Mouse (Mus musculus): ENCODE data around the gene Pilra. TPM values are rescaled to one million over a fixed set of nuclear protein-coding genes. Genes with fewer than 3 reads are reported as not detected.
"Not testable (repeated sequence)": the region's sequence is repeated elsewhere in the genome, so short reads cannot be mapped to it uniquely, and the experiment has no call there.

Gene Pilra
- polyA plus RNA-seq (2015; fragmentation: Nextera tagmentation; extraction: Ambion mirVana) = 2.8 and 4.2 TPM in 2 replicates

GRCm38 (mm10) chr5:137835966-137836520 is at the start of gene Pilra:
Pilra (minus strand) TSS chr5:137836281.
- not testable (repeated sequence) for ATAC-seq

GRCm38 (mm10) chr5:137883345-137883744 is 47.3 kb upstream of the Pilra start:
- Histone ChIP-seq H3K36me3 (ENCODE audit: control insufficient read depth, insufficient read depth, low read length) (no peaks in the 10 kb centered on the region), H3K4me2 (ENCODE audit: low read depth, low read length) (no peak overlapping the region), H3K4me3 (ENCODE audit: low read length) (no peak overlapping the region), H3K4me1 (ENCODE audit: control insufficient read depth, insufficient read depth, low read length) (no peaks in the 10 kb centered on the region), H3K9ac (ENCODE audit: low read depth, low read length) (no peak overlapping the region), H3K9me3 (ENCODE audit: control insufficient read depth, low read length) (no peaks in the 10 kb centered on the region), H3K27me3 (replicated peaks; ENCODE audit: control insufficient read depth, insufficient read depth, low read length) (no peaks in the 10 kb centered on the region), H3K27ac (ENCODE audit: low read length) (no peak overlapping the region)
- ATAC-seq = no peak
- 73% methylated on average over 3 of the region's 3 CpGs for WGBS

More at GRCm38 (mm10) chr5:137835966-137836520, at the start of gene Pilra:
- not testable (repeated sequence) for H3K4me2 ChIP-seq (ENCODE audit: low read depth, low read length); H3K9ac ChIP-seq (ENCODE audit: low read depth, low read length); H3K4me3 ChIP-seq (ENCODE audit: low read length); H3K27ac ChIP-seq (ENCODE audit: low read length); H3K4me1 ChIP-seq (ENCODE audit: control insufficient read depth, insufficient read depth, low read length); H3K36me3 ChIP-seq (ENCODE audit: control insufficient read depth, insufficient read depth, low read length); H3K9me3 ChIP-seq (ENCODE audit: control insufficient read depth, low read length); H3K27me3 ChIP-seq (replicated peaks; ENCODE audit: control insufficient read depth, insufficient read depth, low read length)
- WGBS = 59% methylated on average over 2 of the region's 2 CpGs

GRCm38 (mm10) chr5:137882922-137883321 is 46.8 kb upstream of the Pilra start:
- H3K4me1 ChIP-seq (ENCODE audit: control insufficient read depth, insufficient read depth, low read length) = no peaks in the 10 kb centered on the region
- H3K4me2 ChIP-seq (ENCODE audit: low read depth, low read length) = no peak overlapping the region
- no peak for ATAC-seq
- no peaks in the 10 kb centered on the region for H3K9me3 ChIP-seq (ENCODE audit: control insufficient read depth, low read length)
- H3K4me3 ChIP-seq (ENCODE audit: low read length) = no peak overlapping the region
- WGBS = 81% methylated on average over 4 of the region's 4 CpGs
- no peak overlapping the region for H3K27ac ChIP-seq (ENCODE audit: low read length)
- H3K9ac ChIP-seq (ENCODE audit: low read depth, low read length) = no peak overlapping the region
- no peaks in the 10 kb centered on the region for H3K36me3 ChIP-seq (ENCODE audit: control insufficient read depth, insufficient read depth, low read length)
- no peaks in the 10 kb centered on the region for H3K27me3 ChIP-seq (replicated peaks; ENCODE audit: control insufficient read depth, insufficient read depth, low read length)

- Histone ChIP-seq H3K27me3 (replicated peaks; ENCODE audit: control insufficient read depth, insufficient read depth, low read length) (no peaks in the 10 kb centered on the region), H3K4me2 (ENCODE audit: low read depth, low read length) (no peak overlapping the region), H3K36me3 (ENCODE audit: control insufficient read depth, insufficient read depth, low read length) (no peaks in the 10 kb centered on the region), H3K4me1 (ENCODE audit: control insufficient read depth, insufficient read depth, low read length) (no peaks in the 10 kb centered on the region), H3K4me3 (ENCODE audit: low read length) (no peak overlapping the region), H3K9ac (ENCODE audit: low read depth, low read length) (no peak overlapping the region), H3K9me3 (ENCODE audit: control insufficient read depth, low read length) (no peaks in the 10 kb centered on the region), H3K27ac (ENCODE audit: low read length) (no peak overlapping the region)
- WGBS = 50% methylated on average over 2 of the region's 2 CpGs
- no peak for ATAC-seq
Measured at GRCm38 (mm10) chr5:137877860-137878259, 41.8 kb upstream of the Pilra start.

GRCm38 (mm10) chr5:137875054-137875453 is 39.0 kb upstream of the Pilra start:
- H3K9me3 ChIP-seq (ENCODE audit: control insufficient read depth, low read length) = no peaks in the 10 kb centered on the region
- no peak overlapping the region for H3K9ac ChIP-seq (ENCODE audit: low read depth, low read length)
- H3K36me3 ChIP-seq (ENCODE audit: control insufficient read depth, insufficient read depth, low read length) = no peaks in the 10 kb centered on the region
- 89% methylated on average over 2 of the region's 2 CpGs for WGBS
- H3K4me2 ChIP-seq (ENCODE audit: low read depth, low read length) = no peak overlapping the region
- no peaks in the 10 kb centered on the region for H3K4me1 ChIP-seq (ENCODE audit: control insufficient read depth, insufficient read depth, low read length)
- H3K27me3 ChIP-seq (replicated peaks; ENCODE audit: control insufficient read depth, insufficient read depth, low read length) = no peaks in the 10 kb centered on the region
- ATAC-seq = no peak
- no peak overlapping the region for H3K4me3 ChIP-seq (ENCODE audit: low read length)
- H3K27ac ChIP-seq (ENCODE audit: low read length) = no peak overlapping the region

GRCm38 (mm10) chr5:137872381-137872702 is 36.3 kb upstream of the Pilra start:
- 58% methylated on average over 1 of the region's 1 CpGs for WGBS
- H3K36me3 ChIP-seq (ENCODE audit: control insufficient read depth, insufficient read depth, low read length); H3K4me2 ChIP-seq (ENCODE audit: low read depth, low read length); H3K27ac ChIP-seq (ENCODE audit: low read length); H3K4me1 ChIP-seq (ENCODE audit: control insufficient read depth, insufficient read depth, low read length); H3K27me3 ChIP-seq (replicated peaks; ENCODE audit: control insufficient read depth, insufficient read depth, low read length); H3K4me3 ChIP-seq (ENCODE audit: low read length); H3K9ac ChIP-seq (ENCODE audit: low read depth, low read length); H3K9me3 ChIP-seq (ENCODE audit: control insufficient read depth, low read length); ATAC-seq: not testable (repeated sequence)

- H3K36me3 ChIP-seq (ENCODE audit: control insufficient read depth, insufficient read depth, low read length); H3K4me3 ChIP-seq (ENCODE audit: low read length); ATAC-seq; H3K9me3 ChIP-seq (ENCODE audit: control insufficient read depth, low read length); H3K27me3 ChIP-seq (replicated peaks; ENCODE audit: control insufficient read depth, insufficient read depth, low read length); H3K9ac ChIP-seq (ENCODE audit: low read depth, low read length); H3K4me2 ChIP-seq (ENCODE audit: low read depth, low read length); H3K27ac ChIP-seq (ENCODE audit: low read length); H3K4me1 ChIP-seq (ENCODE audit: control insufficient read depth, insufficient read depth, low read length): not testable (repeated sequence)
- WGBS = 69% methylated on average over 3 of the region's 3 CpGs
Measured at GRCm38 (mm10) chr5:137871644-137872380, 35.7 kb upstream of the Pilra start, which contains the start of gene Pilrb2. Pilrb2 (minus strand) TSS chr5:137871815.

GRCm38 (mm10) chr5:137868600-137868999 is 32.5 kb upstream of the Pilra start:
- not testable (repeated sequence) for H3K9ac ChIP-seq (ENCODE audit: low read depth, low read length); ATAC-seq; H3K9me3 ChIP-seq (ENCODE audit: control insufficient read depth, low read length); H3K27me3 ChIP-seq (replicated peaks; ENCODE audit: control insufficient read depth, insufficient read depth, low read length); H3K4me3 ChIP-seq (ENCODE audit: low read length); H3K27ac ChIP-seq (ENCODE audit: low read length); H3K4me1 ChIP-seq (ENCODE audit: control insufficient read depth, insufficient read depth, low read length); H3K36me3 ChIP-seq (ENCODE audit: control insufficient read depth, insufficient read depth, low read length); H3K4me2 ChIP-seq (ENCODE audit: low read depth, low read length)
- 77% methylated on average over 2 of the region's 2 CpGs for WGBS

- not testable (repeated sequence) for H3K9me3 ChIP-seq (ENCODE audit: control insufficient read depth, low read length); H3K9ac ChIP-seq (ENCODE audit: low read depth, low read length); H3K27me3 ChIP-seq (replicated peaks; ENCODE audit: control insufficient read depth, insufficient read depth, low read length); H3K36me3 ChIP-seq (ENCODE audit: control insufficient read depth, insufficient read depth, low read length); ATAC-seq; H3K4me3 ChIP-seq (ENCODE audit: low read length); H3K4me2 ChIP-seq (ENCODE audit: low read depth, low read length); H3K4me1 ChIP-seq (ENCODE audit: control insufficient read depth, insufficient read depth, low read length); H3K27ac ChIP-seq (ENCODE audit: low read length)
- 93% methylated on average over 1 of the region's 1 CpGs for WGBS
Measured at GRCm38 (mm10) chr5:137864008-137864407, 27.9 kb upstream of the Pilra start.
